ENCODE assay signal across 25 mouse cellular contexts in genomic region chr3:68630821-68631220, GRCm38 (mm10). TPM values are rescaled to one million over a fixed set of nuclear protein-coding genes. Genes with fewer than 3 reads are reported as not detected.
DNase-seq lines count a peak whose midpoint lies in the region; TF ChIP-seq lines count a peak whose summit lies in the region.
"Had no signal": no experiment of that assay in that cellular context is flagged by ENCODE, and none has a peak within 500 bp of the region (broad histone marks: within the 10 kb centered on the region; RNA-seq: fewer than 3 reads in every experiment).

No protein-coding gene starts in this region.

- TF ChIP-seq EP300 in heart, adult 2 months (IDR thresholded peaks at IDR 0.05; ENCODE audit: insufficient read depth, low read depth, low read length), result no peak

- 61% methylated on average over 3 of the region's 3 CpGs for WGBS in heart, adult 2 months

- H3K36me3 ChIP-seq in heart, adult 2 months (ENCODE audit: control insufficient read depth, insufficient read depth, low read length), result no peaks in the 10 kb centered on the region; the same call in 1 of the 2 replicates
- H3K36me3 ChIP-seq: intestine, embryonic 15.5 days had no signal

- DNase-seq in cerebellum, adult 9-10 months, result peak; percentile 4
- no peak for DNase-seq in cerebellum, postnatal 14 days
- DNase-seq in 3T3-L1 (ENCODE audit: low read depth, low spot score), result peak; percentile 39
- DNase-seq in NIH3T3 (ENCODE audit: low read depth), result peak; percentile 47
- DNase-seq in left cerebral cortex, adult 9 months (ENCODE audit: low spot score in 2 of 2), result no peak
- DNase-seq in heart, adult 2 months, result no peak
- DNase-seq: adrenal gland, postnatal 25 days; cerebellum, adult 18-20 months; cerebellum, adult 9-11 months; cerebellum, postnatal 36 days; gastrocnemius, postnatal 25 days; heart, postnatal 10 days; heart, postnatal 36 days; kidney, adult 11 months; kidney, adult 8-10 months had no signal

- no peak overlapping the region for H3K9ac ChIP-seq in heart, adult 2 months (ENCODE audit: low read depth, low read length)
- H3K9ac ChIP-seq: forebrain, embryonic 13.5 days; heart, embryonic 12.5 days; heart, embryonic 15.5 days; hindbrain, embryonic 13.5 days; intestine, embryonic 15.5 days had no signal

- H3K27me3 ChIP-seq in heart, adult 2 months (ENCODE audit: control insufficient read depth, insufficient read depth, low read length), result no peaks in the 10 kb centered on the region
- H3K27me3 ChIP-seq: forebrain, embryonic 13.5 days; heart, embryonic 12.5 days; heart, embryonic 15.5 days; hindbrain, embryonic 13.5 days; intestine, embryonic 15.5 days had no signal

- TF ChIP-seq CTCF in heart, adult 2 months (IDR thresholded peaks at IDR 0.05), result no peak

- H3K4me1 ChIP-seq in heart, adult 2 months (ENCODE audit: control insufficient read depth, insufficient read depth, low read length), result peaks cover 1% of the 10 kb centered on the region; the same call in 1 of the 2 replicates
- H3K4me1 ChIP-seq: forebrain, embryonic 10.5 days; forebrain, embryonic 13.5 days; hindbrain, embryonic 10.5 days; hindbrain, embryonic 13.5 days; intestine, embryonic 15.5 days had no signal

- no peaks in the 10 kb centered on the region for H3K79me2 ChIP-seq in heart, adult 2 months (replicated peaks; ENCODE audit: control insufficient read depth, insufficient read depth, low read length)

- H3K27ac ChIP-seq in heart, adult 2 months, result no peak overlapping the region; the same call in 1 of the 2 replicates
- H3K27ac ChIP-seq: forebrain, embryonic 10.5 days; forebrain, embryonic 13.5 days; heart, embryonic 15.5 days; hindbrain, embryonic 10.5 days; hindbrain, embryonic 13.5 days; intestine, embryonic 15.5 days had no signal

- intact Hi-C loops in heart, adult 2 months (cut with DNase I), result no loop called here

- no peak for TF ChIP-seq POLR2A in heart, adult 2 months (IDR thresholded peaks at IDR 0.05; ENCODE audit: insufficient read depth, low read depth, low read length)

- H3K4me3 ChIP-seq in heart, adult 2 months, result no peak overlapping the region
- H3K4me3 ChIP-seq: forebrain, embryonic 10.5 days; forebrain, embryonic 13.5 days; heart, embryonic 12.5 days; heart, embryonic 15.5 days; hindbrain, embryonic 10.5 days; hindbrain, embryonic 13.5 days; intestine, embryonic 15.5 days had no signal

RNA-seq across cellular contexts. Expression of gene Il12a, which starts 59.6 kb away (rescaled TPM):
- under 1 TPM in 1 of 2 experiments, not detected in 1; 0.23 TPM for total RNA-seq in heart, adult 2 months (2021)
- 0.84 and 1.2 TPM in 2 replicates for polyA plus RNA-seq in heart, adult 2 months (2012; rRNA removed)
- total RNA-seq: ES-E14 had no signal
- polyA plus RNA-seq: embryonic facial prominence, embryonic 11.5 days; gonadal fat pad, adult 2 months; heart, embryonic 15.5 days; hindbrain, embryonic 13.5 days; intestine, embryonic 15.5 days had no signal

Comparison
In these comparisons a context has a peak if more than half of its experiments do, and no peak if none do; other contexts are left out.
1. DNase-seq: peak in cerebellum, adult 9-10 months (single experiment), 3T3-L1 (single experiment) and NIH3T3 (single experiment); none in cerebellum, postnatal 14 days (0 of 2), left cerebral cortex, adult 9 months (0 of 2) and heart, adult 2 months (0 of 2).